Mouse (Mus musculus) C2C12 (cell line): ENCODE measurements around the gene Ophn1. TPM values are rescaled to one million over a fixed set of nuclear protein-coding genes. Genes with fewer than 3 reads are reported as not detected.

Experiments used
- H3K27me3 ChIP-seq: one replicate; pipeline ENCODE4 v1.6.1; 2011; ENCODE audit not compliant: control insufficient read depth, insufficient read depth, insufficient read length
- H3K36me3 ChIP-seq: one replicate; pipeline ENCODE4 v1.6.1; 2011; ENCODE audit not compliant: control insufficient read depth, insufficient read depth
- H3K4me3 ChIP-seq: one replicate; pipeline ENCODE4 v1.5.1; 2011; ENCODE audit warnings: mild to moderate bottlenecking, control low read depth; ENCODE audit not compliant: poor library complexity, insufficient read depth, severe bottlenecking
- H3K79me2 ChIP-seq: one replicate; pipeline ENCODE4 v1.6.1; 2011; ENCODE audit not compliant: control insufficient read depth, insufficient read depth
- H3K79me3 ChIP-seq: one replicate; pipeline ENCODE4 v1.6.1; 2011; ENCODE audit warnings: low read depth, control low read depth
- H3ac ChIP-seq: one replicate; pipeline ENCODE3; 2011; ENCODE audit warnings: low read depth; ENCODE audit not compliant: control insufficient read depth, insufficient read length
- CEBPB ChIP-seq: IDR thresholded peaks from one replicate; pipeline ENCODE4 v1.6.1; 2011; ENCODE audit warnings: low read depth, mild to moderate bottlenecking, control low read depth, moderate library complexity
- CTCF ChIP-seq: IDR thresholded peaks from one replicate; pipeline ENCODE4 v1.5.1; 2011; ENCODE audit not compliant: control insufficient read depth, insufficient read depth, insufficient read length
- FOSL1 ChIP-seq: IDR thresholded peaks from one replicate; pipeline ENCODE4 v1.8.0; 2011; ENCODE audit warnings: mild to moderate bottlenecking, low read length; ENCODE audit not compliant: poor library complexity, insufficient read depth, severe bottlenecking
- MAX ChIP-seq: IDR thresholded peaks from one replicate; pipeline ENCODE4 v1.6.1; 2011; ENCODE audit warnings: mild to moderate bottlenecking, control low read depth
- MYOD1 ChIP-seq: IDR thresholded peaks from one replicate; pipeline ENCODE4 v1.6.1; 2011; ENCODE audit warnings: low read depth; ENCODE audit not compliant: control insufficient read depth, insufficient read length
- MYOG ChIP-seq: IDR thresholded peaks from one replicate; pipeline ENCODE4 v1.6.1; 2011; ENCODE audit not compliant: control insufficient read depth, insufficient read length; ENCODE audit errors: extremely low read depth
- USF1 ChIP-seq: IDR thresholded peaks from one replicate; pipeline ENCODE4 v1.6.1; 2011; ENCODE audit warnings: low read depth, mild to moderate bottlenecking, control low read depth, moderate library complexity
- polyA plus RNA-seq: library from polyadenylated mRNA; unstranded; fragments of >200 nt; fragmentation: generic; extraction: Trizol; gene quantifications from one replicate; pipeline ENCODE4 v1.2.1, GENCODE M21; 2012; ENCODE audit warnings: missing spikeins

Ophn1 gene
- polyA plus RNA-seq, 1 experiment: 1.3 TPM

- Histone ChIP-seq H3ac (no peak overlapping the region), H3K79me2 (no peaks in the 10 kb centered on the region), H3K27me3 (no peaks in the 10 kb centered on the region), H3K4me3 (no peak overlapping the region), H3K36me3 (no peaks in the 10 kb centered on the region), H3K79me3 (no peaks in the 10 kb centered on the region)
- TF ChIP-seq CEBPB (no peak), CTCF (no peak), MYOD1 (no peak)
These were observed 262.0 kb downstream of the Ophn1 start for GRCm38 (mm10) chrX:98628666-98629404.

- H3K36me3 ChIP-seq: no peaks in the 10 kb centered on the region
- no peak overlapping the region for H3K4me3 ChIP-seq
- no peaks in the 10 kb centered on the region for H3K79me3 ChIP-seq
- H3K27me3 ChIP-seq: no peaks in the 10 kb centered on the region
- no peaks in the 10 kb centered on the region for H3K79me2 ChIP-seq
- TF ChIP-seq MYOD1 (no peak), CEBPB (no peak), MYOG (no peak), MAX (no peak), FOSL1 (no peak), CTCF (no peak), USF1 (no peak)
- no peak overlapping the region for H3ac ChIP-seq
These were observed 272.0 kb downstream of the Ophn1 start for GRCm38 (mm10) chrX:98618865-98619264.

GRCm38 (mm10) chrX:98617426-98617825, 273.4 kb downstream of the Ophn1 start:
- Histone ChIP-seq H3K79me3 (no peaks in the 10 kb centered on the region), H3K27me3 (no peaks in the 10 kb centered on the region), H3K36me3 (no peaks in the 10 kb centered on the region), H3K79me2 (no peaks in the 10 kb centered on the region), H3K4me3 (no peak overlapping the region), H3ac (no peak overlapping the region)
- TF ChIP-seq CTCF (no peak), MYOD1 (no peak), USF1 (no peak), MYOG (no peak), CEBPB (no peak), MAX (no peak), FOSL1 (no peak)

GRCm38 (mm10) chrX:98574201-98574600, 316.6 kb downstream of the Ophn1 start:
- no peak for TF ChIP-seq USF1
- no peak for TF ChIP-seq CEBPB
- no peak for TF ChIP-seq MAX
- no peak for TF ChIP-seq FOSL1
- no peak for TF ChIP-seq MYOG
- TF ChIP-seq CTCF: no peak
- no peak for TF ChIP-seq MYOD1
- H3K79me3 ChIP-seq: no peaks in the 10 kb centered on the region
- H3ac ChIP-seq: no peak overlapping the region
- H3K79me2 ChIP-seq: no peaks in the 10 kb centered on the region
- no peak overlapping the region for H3K4me3 ChIP-seq
- H3K27me3 ChIP-seq: no peaks in the 10 kb centered on the region
- H3K36me3 ChIP-seq: no peaks in the 10 kb centered on the region

GRCm38 (mm10) chrX:98546458-98546857, 344.4 kb downstream of the Ophn1 start:
- no peak overlapping the region for H3ac ChIP-seq
- no peaks in the 10 kb centered on the region for H3K79me2 ChIP-seq
- no peak overlapping the region for H3K4me3 ChIP-seq
- no peaks in the 10 kb centered on the region for H3K27me3 ChIP-seq
- no peak for TF ChIP-seq CTCF
- no peak for TF ChIP-seq CEBPB
- H3K36me3 ChIP-seq: no peaks in the 10 kb centered on the region
- no peaks in the 10 kb centered on the region for H3K79me3 ChIP-seq

- TF ChIP-seq MYOG: no peak
- no peaks in the 10 kb centered on the region for H3K79me3 ChIP-seq
- H3ac ChIP-seq: no peak overlapping the region
- no peaks in the 10 kb centered on the region for H3K27me3 ChIP-seq
- H3K4me3 ChIP-seq: no peak overlapping the region
- H3K79me2 ChIP-seq: no peaks in the 10 kb centered on the region
- H3K36me3 ChIP-seq: no peaks in the 10 kb centered on the region
These were observed 375.5 kb downstream of the Ophn1 start for GRCm38 (mm10) chrX:98515329-98515728.
